Mouse (Mus musculus): ENCODE data around the gene Cox18. TPM values are rescaled to one million over a fixed set of nuclear protein-coding genes. Genes with fewer than 3 reads are reported as not detected.

Gene Cox18
- polyA plus RNA-seq, 1 experiment from 2014 or later: 45.9 TPM

- Histone ChIP-seq H3K9me3 (ENCODE audit: control insufficient read depth, low read length) (no peaks in the 10 kb centered on the region), H3K9ac (ENCODE audit: low read depth, low read length) (no peak overlapping the region)
- no peak for ATAC-seq
Observed at GRCm38 (mm10) chr5:90199922-90200632, 23.7 kb downstream of the Cox18 start.

GRCm38 (mm10) chr5:90194831-90195230 is 29.0 kb downstream of the Cox18 start:
- H3K4me1 ChIP-seq (ENCODE audit: control insufficient read depth, insufficient read depth, low read depth, low read length): no peaks in the 10 kb centered on the region
- H3K9ac ChIP-seq (ENCODE audit: low read depth, low read length): no peak overlapping the region
- 26% methylated on average over 6 of the region's 6 CpGs for WGBS
- H3K27me3 ChIP-seq (replicated peaks; ENCODE audit: control insufficient read depth, insufficient read depth, low read length): no peaks in the 10 kb centered on the region
- H3K27ac ChIP-seq (ENCODE audit: low read depth, low read length): no peak overlapping the region
- H3K4me2 ChIP-seq (ENCODE audit: low read length): no peak overlapping the region
- peak; percentile 88 for ATAC-seq
- H3K9me3 ChIP-seq (ENCODE audit: control insufficient read depth, low read length): no peaks in the 10 kb centered on the region
- no peak overlapping the region for H3K4me3 ChIP-seq (ENCODE audit: low read length)
- H3K36me3 ChIP-seq (ENCODE audit: control insufficient read depth, insufficient read depth, low read length): no peaks in the 10 kb centered on the region

More at GRCm38 (mm10) chr5:90199922-90200632, 23.7 kb downstream of the Cox18 start:
- Histone ChIP-seq H3K4me3 (ENCODE audit: low read length) (no peak overlapping the region), H3K36me3 (ENCODE audit: control insufficient read depth, insufficient read depth, low read length) (no peaks in the 10 kb centered on the region), H3K4me1 (ENCODE audit: control insufficient read depth, insufficient read depth, low read depth, low read length) (no peaks in the 10 kb centered on the region), H3K27ac (ENCODE audit: low read depth, low read length) (no peak overlapping the region), H3K27me3 (replicated peaks; ENCODE audit: control insufficient read depth, insufficient read depth, low read length) (no peaks in the 10 kb centered on the region), H3K4me2 (ENCODE audit: low read length) (no peak overlapping the region)
- WGBS: 64% methylated on average over 16 of the region's 16 CpGs

GRCm38 (mm10) chr5:90182782-90183181 is 41.0 kb downstream of the Cox18 start:
- no peaks in the 10 kb centered on the region for H3K4me1 ChIP-seq (ENCODE audit: control insufficient read depth, insufficient read depth, low read depth, low read length)
- H3K4me3 ChIP-seq (ENCODE audit: low read length): no peak overlapping the region
- H3K9me3 ChIP-seq (ENCODE audit: control insufficient read depth, low read length): no peaks in the 10 kb centered on the region
- H3K27ac ChIP-seq (ENCODE audit: low read depth, low read length): no peak overlapping the region
- H3K9ac ChIP-seq (ENCODE audit: low read depth, low read length): no peak overlapping the region
- ATAC-seq: no peak
- no peak overlapping the region for H3K4me2 ChIP-seq (ENCODE audit: low read length)
- WGBS: 67% methylated on average over 5 of the region's 5 CpGs
- no peaks in the 10 kb centered on the region for H3K36me3 ChIP-seq (ENCODE audit: control insufficient read depth, insufficient read depth, low read length)
- H3K27me3 ChIP-seq (replicated peaks; ENCODE audit: control insufficient read depth, insufficient read depth, low read length): no peaks in the 10 kb centered on the region

GRCm38 (mm10) chr5:90179094-90179493 is 44.7 kb downstream of the Cox18 start:
- H3K4me1 ChIP-seq (ENCODE audit: control insufficient read depth, insufficient read depth, low read depth, low read length): no peaks in the 10 kb centered on the region
- no peak overlapping the region for H3K9ac ChIP-seq (ENCODE audit: low read depth, low read length)
- H3K9me3 ChIP-seq (ENCODE audit: control insufficient read depth, low read length): no peaks in the 10 kb centered on the region
- no peaks in the 10 kb centered on the region for H3K27me3 ChIP-seq (replicated peaks; ENCODE audit: control insufficient read depth, insufficient read depth, low read length)
- H3K4me2 ChIP-seq (ENCODE audit: low read length): no peak overlapping the region
- no peak overlapping the region for H3K27ac ChIP-seq (ENCODE audit: low read depth, low read length)
- WGBS: 81% methylated on average over 5 of the region's 5 CpGs
- H3K4me3 ChIP-seq (ENCODE audit: low read length): no peak overlapping the region
- no peak for ATAC-seq
- H3K36me3 ChIP-seq (ENCODE audit: control insufficient read depth, insufficient read depth, low read length): no peaks in the 10 kb centered on the region

GRCm38 (mm10) chr5:90178116-90178515 is 45.7 kb downstream of the Cox18 start:
- Histone ChIP-seq H3K4me1 (ENCODE audit: control insufficient read depth, insufficient read depth, low read depth, low read length) (no peaks in the 10 kb centered on the region), H3K4me3 (ENCODE audit: low read length) (no peak overlapping the region), H3K36me3 (ENCODE audit: control insufficient read depth, insufficient read depth, low read length) (no peaks in the 10 kb centered on the region), H3K9ac (ENCODE audit: low read depth, low read length) (no peak overlapping the region), H3K27me3 (replicated peaks; ENCODE audit: control insufficient read depth, insufficient read depth, low read length) (no peaks in the 10 kb centered on the region), H3K27ac (ENCODE audit: low read depth, low read length) (no peak overlapping the region), H3K9me3 (ENCODE audit: control insufficient read depth, low read length) (no peaks in the 10 kb centered on the region), H3K4me2 (ENCODE audit: low read length) (no peak overlapping the region)
- WGBS: 90% methylated on average over 1 of the region's 1 CpGs
- ATAC-seq: no peak

Other genes with a start within 250 kb of the Cox18 start
- 26.5 and 27.3 TPM in 2 replicates for gene Ankrd17, start 142.6 kb upstream of the Cox18 start, polyA plus RNA-seq (2015; fragmentation: Nextera tagmentation; extraction: Ambion mirVana)
- gene Gm9958, start 143.2 kb upstream of the Cox18 start, polyA plus RNA-seq (2015; fragmentation: Nextera tagmentation; extraction: Ambion mirVana): 3.3 and 3.7 TPM in 2 replicates
- 0.07 TPM in 1 of 2 replicates, not detected in the other for gene Alb, start 236.9 kb upstream of the Cox18 start, polyA plus RNA-seq (2015; fragmentation: Nextera tagmentation; extraction: Ambion mirVana)

Measured in hindbrain, embryonic 16.5 days (tissue).